Mouse (Mus musculus): ENCODE data around the gene Timm23. TPM values are rescaled to one million over a fixed set of nuclear protein-coding genes. Genes with fewer than 3 reads are reported as not detected.
"Not testable (repeated sequence)": the region's sequence is repeated elsewhere in the genome, so short reads cannot be mapped to it uniquely, and the experiment has no call there.

The Timm23 gene
- polyA plus RNA-seq (2015; fragmentation: Nextera tagmentation; extraction: Ambion mirVana) = 225 and 227 TPM in 2 replicates

- Histone ChIP-seq H3K27me3 (no peaks in the 10 kb centered on the region), H3K4me3 (peak within 1 kb of the TSS; percentile 84), H3K27ac (replicated peaks) (peak within 1 kb of the TSS; percentile 83), H3K9me3 (no peaks in the 10 kb centered on the region), H3K36me3 (peaks cover 17% of the 10 kb centered on the region), H3K4me1 (replicated peaks) (peaks cover 31% of the 10 kb centered on the region), H3K4me2 (peak within 1 kb of the TSS; percentile 89), H3K9ac (peak within 1 kb of the TSS; percentile 91)
- ATAC-seq (ENCODE audit: low FRiP score, low read depth) = peak; percentile 95
- WGBS = under 1% methylated on average over 73 of the region's 77 CpGs
These were observed at the start of gene Timm23, which contains the start of gene Parg for GRCm38 (mm10) chr14:32201791-32202451. Gene Timm23 (minus strand): TSS chr14:32201898. Gene Parg (plus strand): TSS chr14:32201949.

- no peak overlapping the region for H3K4me2 ChIP-seq
- ATAC-seq (ENCODE audit: low FRiP score, low read depth) = no peak
- 77% methylated on average over 6 of the region's 6 CpGs for WGBS
- H3K27me3 ChIP-seq = no peaks in the 10 kb centered on the region
- H3K9me3 ChIP-seq = no peaks in the 10 kb centered on the region
- H3K9ac ChIP-seq = no peak overlapping the region
- H3K4me1 ChIP-seq (replicated peaks) = peaks cover 5% of the 10 kb centered on the region; the same call in 1 of the 2 replicates
- H3K4me3 ChIP-seq = no peak overlapping the region
- H3K27ac ChIP-seq (replicated peaks) = no peak overlapping the region
- H3K36me3 ChIP-seq = peaks cover 6% of the 10 kb centered on the region
These were observed 47.9 kb upstream of the Timm23 start for GRCm38 (mm10) chr14:32249616-32250015.

GRCm38 (mm10) chr14:32246019-32246418 lies 44.3 kb upstream of the Timm23 start:
- Histone ChIP-seq H3K9me3 (no peaks in the 10 kb centered on the region), H3K9ac (no peak overlapping the region), H3K27me3 (no peaks in the 10 kb centered on the region), H3K36me3 (peaks cover 9% of the 10 kb centered on the region), H3K4me3 (no peak overlapping the region), H3K4me2 (no peak overlapping the region), H3K27ac (replicated peaks) (no peak overlapping the region), H3K4me1 (replicated peaks) (peaks cover 5% of the 10 kb centered on the region; the same call in 1 of the 2 replicates)
- 14% methylated on average over 2 of the region's 2 CpGs for WGBS
- no peak for ATAC-seq (ENCODE audit: low FRiP score, low read depth)

- Histone ChIP-seq H3K4me3 (no peak overlapping the region), H3K27ac (replicated peaks) (no peak overlapping the region), H3K9me3 (no peaks in the 10 kb centered on the region), H3K4me2 (no peak overlapping the region), H3K4me1 (replicated peaks) (peaks cover 5% of the 10 kb centered on the region; the same call in 1 of the 2 replicates), H3K9ac (no peak overlapping the region), H3K27me3 (no peaks in the 10 kb centered on the region), H3K36me3 (peaks cover 15% of the 10 kb centered on the region)
- no peak for ATAC-seq (ENCODE audit: low FRiP score, low read depth)
- 71% methylated on average over 4 of the region's 4 CpGs for WGBS
These were observed 40.7 kb upstream of the Timm23 start for GRCm38 (mm10) chr14:32242401-32242800.

- no peak for ATAC-seq (ENCODE audit: low FRiP score, low read depth)
- WGBS = 0% methylated on average over 2 of the region's 2 CpGs
- no peak overlapping the region for H3K4me2 ChIP-seq
These were observed 27.3 kb upstream of the Timm23 start for GRCm38 (mm10) chr14:32228996-32229395.

GRCm38 (mm10) chr14:32226601-32227000 lies 24.9 kb upstream of the Timm23 start:
- Histone ChIP-seq H3K27me3 (no peaks in the 10 kb centered on the region), H3K9me3 (no peaks in the 10 kb centered on the region), H3K36me3 (0 out of 2 replicates have a peak, but pooled peaks cover 5% of the 10 kb centered on the region), H3K4me1 (replicated peaks) (no peaks in the 10 kb centered on the region), H3K4me3 (no peak overlapping the region), H3K27ac (replicated peaks) (no peak overlapping the region), H3K4me2 (no peak overlapping the region), H3K9ac (no peak overlapping the region)
- ATAC-seq (ENCODE audit: low FRiP score, low read depth) = no peak

More at GRCm38 (mm10) chr14:32228996-32229395, 27.3 kb upstream of the Timm23 start:
- 0 out of 2 replicates have a peak, but pooled peaks cover 5% of the 10 kb centered on the region for H3K36me3 ChIP-seq
- no peaks in the 10 kb centered on the region for H3K4me1 ChIP-seq (replicated peaks)
- H3K27me3 ChIP-seq = no peaks in the 10 kb centered on the region
- H3K27ac ChIP-seq (replicated peaks) = no peak overlapping the region
- H3K9ac ChIP-seq = no peak overlapping the region
- H3K9me3 ChIP-seq = no peaks in the 10 kb centered on the region
- no peak overlapping the region for H3K4me3 ChIP-seq

- Histone ChIP-seq H3K27me3 (no peaks in the 10 kb centered on the region), H3K36me3 (peaks cover 20% of the 10 kb centered on the region), H3K4me2 (peak overlapping the region; percentile 80), H3K9me3 (no peaks in the 10 kb centered on the region), H3K9ac (peak overlapping the region; percentile 91), H3K4me3 (peak overlapping the region; percentile 84), H3K4me1 (replicated peaks) (peaks cover 31% of the 10 kb centered on the region), H3K27ac (replicated peaks) (peak overlapping the region; percentile 36; the same call in 1 of the 2 replicates)
- 0% methylated on average over 25 of the region's 26 CpGs for WGBS
- peak; percentile 59; the same call in 1 of the 2 replicates for ATAC-seq (ENCODE audit: low FRiP score, low read depth)
These were observed 344 bp downstream of the Timm23 start for GRCm38 (mm10) chr14:32201354-32201753.

GRCm38 (mm10) chr14:32193557-32193956 lies 8.1 kb downstream of the Timm23 start:
- H3K4me1 ChIP-seq (replicated peaks); H3K27me3 ChIP-seq; ATAC-seq (ENCODE audit: low FRiP score, low read depth); H3K4me2 ChIP-seq; H3K9ac ChIP-seq; H3K9me3 ChIP-seq; H3K4me3 ChIP-seq; H3K27ac ChIP-seq (replicated peaks): not testable (repeated sequence)
- H3K36me3 ChIP-seq = peaks cover 52% of the 10 kb centered on the region
- 87% methylated on average over 5 of the region's 5 CpGs for WGBS

GRCm38 (mm10) chr14:32192437-32192836 lies 9.3 kb downstream of the Timm23 start:
- peaks cover 54% of the 10 kb centered on the region for H3K36me3 ChIP-seq
- WGBS = 46% methylated on average over 3 of the region's 3 CpGs
- H3K4me2 ChIP-seq = no peak overlapping the region
- H3K27ac ChIP-seq (replicated peaks) = no peak overlapping the region
- H3K9ac ChIP-seq = no peak overlapping the region
- no peaks in the 10 kb centered on the region for H3K4me1 ChIP-seq (replicated peaks)
- H3K4me3 ChIP-seq = no peak overlapping the region
- no peaks in the 10 kb centered on the region for H3K9me3 ChIP-seq
- no peak for ATAC-seq (ENCODE audit: low FRiP score, low read depth)
- H3K27me3 ChIP-seq = no peaks in the 10 kb centered on the region

GRCm38 (mm10) chr14:32191926-32192325 lies 9.8 kb downstream of the Timm23 start:
- H3K9ac ChIP-seq = no peak overlapping the region
- no peaks in the 10 kb centered on the region for H3K4me1 ChIP-seq (replicated peaks)
- no peaks in the 10 kb centered on the region for H3K9me3 ChIP-seq
- H3K27ac ChIP-seq (replicated peaks) = no peak overlapping the region
- no peaks in the 10 kb centered on the region for H3K27me3 ChIP-seq
- H3K4me3 ChIP-seq = no peak overlapping the region
- no peak for ATAC-seq (ENCODE audit: low FRiP score, low read depth)
- peaks cover 55% of the 10 kb centered on the region for H3K36me3 ChIP-seq
- H3K4me2 ChIP-seq = no peak overlapping the region
- WGBS = 96% methylated on average over 5 of the region's 5 CpGs

- H3K27ac ChIP-seq (replicated peaks) = no peak overlapping the region
- no peak for ATAC-seq (ENCODE audit: low FRiP score, low read depth)
- no peaks in the 10 kb centered on the region for H3K9me3 ChIP-seq
- H3K4me3 ChIP-seq = no peak overlapping the region
- H3K4me2 ChIP-seq = no peak overlapping the region
- WGBS = 95% methylated on average over 6 of the region's 6 CpGs
- peaks cover 58% of the 10 kb centered on the region for H3K36me3 ChIP-seq
- no peak overlapping the region for H3K9ac ChIP-seq
- H3K4me1 ChIP-seq (replicated peaks) = no peaks in the 10 kb centered on the region
- no peaks in the 10 kb centered on the region for H3K27me3 ChIP-seq
These were observed 10.9 kb downstream of the Timm23 start for GRCm38 (mm10) chr14:32190627-32191391.

- Histone ChIP-seq H3K4me2 (no peak overlapping the region), H3K27me3 (no peaks in the 10 kb centered on the region), H3K9me3 (no peaks in the 10 kb centered on the region), H3K9ac (no peak overlapping the region), H3K4me1 (replicated peaks) (no peaks in the 10 kb centered on the region), H3K27ac (replicated peaks) (no peak overlapping the region), H3K4me3 (no peak overlapping the region), H3K36me3 (peaks cover 74% of the 10 kb centered on the region)
- 98% methylated on average over 4 of the region's 4 CpGs for WGBS
- no peak for ATAC-seq (ENCODE audit: low FRiP score, low read depth)
These were observed 17.9 kb downstream of the Timm23 start for GRCm38 (mm10) chr14:32183846-32184245.
